Mouse (Mus musculus) kidney, adult 2 months (tissue): ENCODE data around the gene Gm10318.

Source experiments
- CTCF ChIP-seq: fragments of 200-500 bp; conservative IDR thresholded peaks from 2 replicates; pipeline ENCODE4 v1.5.1; 2011; ENCODE audit warnings: low read depth, mild to moderate bottlenecking, control low read depth, low read length, moderate library complexity, mixed read lengths; ENCODE audit not compliant: insufficient read depth, insufficient read length
- POLR2A ChIP-seq: fragments of 200-500 bp; IDR thresholded peaks from one replicate; pipeline ENCODE4 v1.6.1; 2011; ENCODE audit warnings: low read depth, low read length, control low read depth

GRCm38 (mm10) chr10:77826951-77827350 lies 25.7 kb upstream of the Gm10318 start, which contains the start of gene Krtap10-4:
- TF ChIP-seq CTCF (no peak), POLR2A (no peak)
